Mouse (Mus musculus) liver, postnatal 0 days (tissue): ENCODE results near the gene Ptcd2.

Source experiments
- CTCF ChIP-seq: sonication (generic); IDR thresholded peaks from 2 replicates; pipeline ENCODE4 v1.5.1; 2016; ENCODE audit warnings: antibody characterized with exemption, low read depth
- EP300 ChIP-seq: IDR thresholded peaks from 2 replicates; pipeline ENCODE4 v1.6.1; 2016; ENCODE audit warnings: antibody characterized with exemption, low read depth, mild to moderate bottlenecking

GRCm38 (mm10) chr13:99352758-99353489, 8.4 kb upstream of the Ptcd2 start:
- TF ChIP-seq EP300 (0 out of 2 replicates have a peak, but pooled peaks have one; percentile 48), CTCF (peak; percentile 100)
